Mouse (Mus musculus): ENCODE results near the gene Cryba4.

Cryba4 gene

GRCm38 (mm10) chr5:112252400-112252799, at the start of gene Cryba4:
Cryba4 (minus strand) TSS chr5:112252518.
- no peak for DNase-seq

GRCm38 (mm10) chr5:112301694-112302093, 49.4 kb upstream of the Cryba4 start:
- no peak for DNase-seq

- no peak for DNase-seq
Observed at GRCm38 (mm10) chr5:112300721-112301308, 48.5 kb upstream of the Cryba4 start.

GRCm38 (mm10) chr5:112300112-112300511, 47.8 kb upstream of the Cryba4 start:
- no peak for DNase-seq

- no peak for DNase-seq
Observed at GRCm38 (mm10) chr5:112299399-112299798, 47.1 kb upstream of the Cryba4 start.

- DNase-seq = no peak
Observed at GRCm38 (mm10) chr5:112298226-112298988, 46.1 kb upstream of the Cryba4 start.

- no peak for DNase-seq
Observed at GRCm38 (mm10) chr5:112297257-112297656, 44.9 kb upstream of the Cryba4 start.

- no peak for DNase-seq
Observed at GRCm38 (mm10) chr5:112296404-112297181, 44.3 kb upstream of the Cryba4 start.

- DNase-seq = no peak
Observed at GRCm38 (mm10) chr5:112295564-112295963, 43.2 kb upstream of the Cryba4 start.

GRCm38 (mm10) chr5:112295162-112295561, 42.8 kb upstream of the Cryba4 start:
- no peak for DNase-seq

- no peak for DNase-seq
Observed at GRCm38 (mm10) chr5:112294696-112295095, 42.4 kb upstream of the Cryba4 start.

GRCm38 (mm10) chr5:112293800-112294199, 41.5 kb upstream of the Cryba4 start:
- no peak for DNase-seq

- no peak for DNase-seq
Observed at GRCm38 (mm10) chr5:112292343-112292980, 40.1 kb upstream of the Cryba4 start.

GRCm38 (mm10) chr5:112291866-112292265, 39.5 kb upstream of the Cryba4 start:
- DNase-seq = no peak

- no peak for DNase-seq
Observed at GRCm38 (mm10) chr5:112290536-112290880, 38.2 kb upstream of the Cryba4 start.

GRCm38 (mm10) chr5:112289819-112290535, 37.7 kb upstream of the Cryba4 start:
- DNase-seq = no peak

- DNase-seq = no peak
Observed at GRCm38 (mm10) chr5:112289236-112289635, 36.9 kb upstream of the Cryba4 start.

- no peak for DNase-seq
Observed at GRCm38 (mm10) chr5:112288193-112289141, 36.1 kb upstream of the Cryba4 start.

GRCm38 (mm10) chr5:112287652-112288051, 35.3 kb upstream of the Cryba4 start:
- DNase-seq = no peak

GRCm38 (mm10) chr5:112286984-112287641, 34.8 kb upstream of the Cryba4 start:
- DNase-seq = no peak

- no peak for DNase-seq
Observed at GRCm38 (mm10) chr5:112286608-112286983, 34.3 kb upstream of the Cryba4 start.
